In the genomic region with DNA sequence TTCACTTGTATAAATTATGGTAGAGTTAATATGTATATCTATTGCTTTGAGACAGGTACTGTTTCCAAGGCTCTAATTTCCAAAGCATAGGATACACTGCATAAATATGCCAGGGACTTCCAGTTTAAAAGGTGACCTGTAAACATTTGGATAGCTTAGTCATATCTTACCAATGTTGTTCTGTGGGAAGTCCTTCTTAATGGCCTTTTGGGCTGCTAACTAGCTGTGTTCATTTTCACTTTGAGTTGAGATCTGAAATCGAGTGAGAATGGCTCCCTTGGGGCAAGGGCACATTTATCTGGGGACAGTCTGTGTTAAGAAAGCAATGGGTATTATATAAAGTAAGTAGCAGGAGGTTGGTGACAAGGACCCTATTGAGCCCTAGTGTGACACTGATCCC, we compare ENCODE assay signal across 26 mouse cellular contexts. TPM values are rescaled to one million over a fixed set of nuclear protein-coding genes. Genes with fewer than 3 reads are reported as not detected.
"Had no signal": no experiment of that assay in that cellular context is flagged by ENCODE, and none has a peak within 500 bp of the region (broad histone marks: within the 10 kb centered on the region; RNA-seq: fewer than 3 reads in every experiment).

No protein-coding gene starts in this region.

- H3K4me1 ChIP-seq: embryonic facial prominence, embryonic 10.5 days; embryonic facial prominence, embryonic 12.5 days; embryonic facial prominence, embryonic 13.5 days; embryonic facial prominence, embryonic 15.5 days; forebrain, embryonic 15.5 days had no signal

- H3K9me3 ChIP-seq: embryonic facial prominence, embryonic 10.5 days; embryonic facial prominence, embryonic 12.5 days; embryonic facial prominence, embryonic 13.5 days; embryonic facial prominence, embryonic 15.5 days; forebrain, embryonic 10.5 days; forebrain, embryonic 12.5 days; forebrain, embryonic 13.5 days; forebrain, embryonic 15.5 days; heart, embryonic 10.5 days had no signal

- DNase-seq: cerebellum, adult 9-11 months; cerebellum, postnatal 10 days; cerebellum, postnatal 14 days; cerebellum, postnatal 25 days; cerebellum, postnatal 36 days; embryo, embryonic 11 days; forebrain, postnatal 0 days; gastrocnemius, adult 2 months; gastrocnemius, postnatal 10 days; gastrocnemius, postnatal 14 days; gastrocnemius, postnatal 25 days; gastrocnemius, postnatal 36 days; heart, adult 11 months; heart, adult 18-20 months had no signal

- H3K4me2 ChIP-seq: embryonic facial prominence, embryonic 12.5 days; embryonic facial prominence, embryonic 13.5 days; embryonic facial prominence, embryonic 15.5 days; forebrain, embryonic 12.5 days; forebrain, embryonic 13.5 days; forebrain, embryonic 15.5 days had no signal

- H3K27me3 ChIP-seq: embryonic facial prominence, embryonic 12.5 days; embryonic facial prominence, embryonic 13.5 days; embryonic facial prominence, embryonic 15.5 days; forebrain, embryonic 12.5 days; forebrain, embryonic 13.5 days; forebrain, embryonic 15.5 days had no signal

- H3K36me3 ChIP-seq: embryonic facial prominence, embryonic 10.5 days; embryonic facial prominence, embryonic 12.5 days; embryonic facial prominence, embryonic 13.5 days; embryonic facial prominence, embryonic 15.5 days; forebrain, embryonic 10.5 days; forebrain, embryonic 12.5 days; forebrain, embryonic 15.5 days; heart, embryonic 10.5 days had no signal

- H3K27ac ChIP-seq: embryonic facial prominence, embryonic 10.5 days; embryonic facial prominence, embryonic 12.5 days; embryonic facial prominence, embryonic 13.5 days; embryonic facial prominence, embryonic 15.5 days; forebrain, embryonic 10.5 days; forebrain, embryonic 12.5 days; forebrain, embryonic 13.5 days; forebrain, embryonic 15.5 days; gastrocnemius, adult 2 months; heart, embryonic 10.5 days had no signal

- H3K4me3 ChIP-seq: embryonic facial prominence, embryonic 10.5 days; embryonic facial prominence, embryonic 12.5 days; embryonic facial prominence, embryonic 13.5 days; embryonic facial prominence, embryonic 15.5 days; erythroblast, embryonic 14.5 days; forebrain, embryonic 10.5 days; forebrain, embryonic 12.5 days; forebrain, embryonic 13.5 days; forebrain, embryonic 15.5 days; gastrocnemius, adult 2 months; heart, embryonic 10.5 days had no signal

- ATAC-seq: forebrain, embryonic 13.5 days; forebrain, embryonic 14.5 days; forebrain, embryonic 15.5 days; forebrain, embryonic 16.5 days; forebrain, postnatal 0 days had no signal

- H3K9ac ChIP-seq: embryonic facial prominence, embryonic 12.5 days; embryonic facial prominence, embryonic 13.5 days; embryonic facial prominence, embryonic 15.5 days; forebrain, embryonic 12.5 days; forebrain, embryonic 13.5 days; forebrain, embryonic 15.5 days; forebrain, postnatal 0 days had no signal

RNA-seq across cellular contexts. Expression of a gene that starts 17.8 kb away (rescaled TPM):
- polyA plus RNA-seq: forebrain, embryonic 14.5 days had no signal
